Mouse (Mus musculus) bone marrow macrophage, adult 2 months (primary cell): Measurements from ENCODE around the gene Sept12.

ENCODE experiments used
- CTCF ChIP-seq: IDR thresholded peaks from 2 replicates; pipeline ENCODE4 v1.5.1; 2012; ENCODE audit warnings: low read depth, mild to moderate bottlenecking, low read length, moderate library complexity
- POLR2A ChIP-seq: IDR thresholded peaks from 2 replicates; pipeline ENCODE4 v1.6.1; 2012; ENCODE audit warnings: mild to moderate bottlenecking, low read depth, low read length, borderline replicate concordance

DNA sequence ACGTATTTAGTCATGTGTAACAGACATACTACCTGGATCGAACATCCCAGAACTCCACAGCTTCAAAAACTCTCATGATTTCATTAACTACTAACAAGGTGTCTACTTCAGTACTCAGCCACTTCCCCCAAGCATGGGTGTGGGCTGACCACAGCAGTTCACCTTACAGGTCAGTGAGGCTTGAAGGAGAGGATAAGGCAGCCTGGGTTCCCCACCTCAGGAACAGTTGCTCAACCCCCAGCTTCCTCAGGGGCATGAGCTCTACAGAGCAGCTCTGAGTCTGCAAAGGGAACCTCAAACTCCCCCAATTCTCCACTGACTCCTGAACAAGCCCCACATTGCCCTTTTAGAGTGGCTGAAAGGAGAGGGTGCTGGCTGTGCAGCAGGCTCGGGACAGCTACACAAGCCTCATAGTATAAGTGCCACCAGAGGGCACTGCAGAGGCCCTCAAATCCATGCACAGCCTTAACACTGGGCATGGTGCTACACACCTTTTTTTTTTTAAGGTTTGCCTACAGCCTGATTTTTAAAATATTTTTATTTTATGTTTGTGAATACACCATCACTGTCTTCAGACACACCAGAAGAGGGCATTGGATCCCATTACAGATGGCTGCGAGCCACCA is 17.8 kb downstream of the Sept12 start:
- no peak for TF ChIP-seq POLR2A
- peak; percentile 48; the same call in 1 of the 2 replicates for TF ChIP-seq CTCF
